Mouse (Mus musculus): Measurements from ENCODE around the gene Ly6g6c. TPM values are rescaled to one million over a fixed set of nuclear protein-coding genes. Genes with fewer than 3 reads are reported as not detected.
A peak's percentile ranks its signal among the peaks of the same experiment; 100 is the strongest.
"Not testable (repeated sequence)": the region's sequence is repeated elsewhere in the genome, so short reads cannot be mapped to it uniquely, and the experiment has no call there.

Gene Ly6g6c
- total RNA-seq, 2 experiments from 2014 or later = not detected

DNA sequence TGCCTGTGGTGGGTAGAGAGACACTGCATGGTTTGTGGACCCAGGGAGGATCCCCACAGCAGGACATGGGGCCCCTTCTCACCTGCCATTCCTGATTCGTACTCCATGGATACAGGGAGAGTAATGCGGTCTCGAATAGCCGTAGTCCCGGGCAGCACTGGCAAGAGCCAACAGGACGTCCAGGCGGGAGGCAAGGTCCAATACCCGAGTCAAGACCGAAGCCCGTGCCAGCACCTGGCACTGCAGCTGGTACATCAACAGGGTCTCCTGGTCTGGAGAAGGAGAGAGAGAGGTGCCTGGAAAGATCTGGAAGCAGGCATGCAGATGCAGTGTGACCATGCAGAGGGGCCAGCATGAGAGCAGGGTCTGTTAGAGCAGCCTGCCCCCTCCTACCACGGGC, 33.9 kb upstream of the Ly6g6c start:
- DNase-seq (ENCODE audit: low spot score in 2 of 2) = no peak

DNA sequence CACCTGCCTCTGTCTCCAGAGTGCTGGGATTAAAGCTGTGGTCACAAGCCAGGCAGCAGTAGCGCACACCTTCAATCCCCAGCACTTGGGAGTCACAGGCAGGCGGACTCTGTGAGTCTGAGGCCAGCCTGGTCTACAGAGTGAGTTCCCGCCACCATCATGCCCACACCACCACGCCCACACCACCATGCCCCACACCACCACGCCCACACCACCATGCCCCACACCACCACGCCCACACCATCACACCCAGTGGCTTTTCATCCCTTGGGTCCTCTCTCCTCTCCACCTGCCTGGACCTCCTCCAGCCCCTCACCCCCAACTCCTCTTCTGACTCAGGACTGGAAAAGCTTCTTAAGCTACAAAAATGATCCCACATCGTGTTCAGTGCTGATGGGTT, 33.3 kb upstream of the Ly6g6c start:
- no peak for DNase-seq (ENCODE audit: low spot score in 2 of 2)

DNA sequence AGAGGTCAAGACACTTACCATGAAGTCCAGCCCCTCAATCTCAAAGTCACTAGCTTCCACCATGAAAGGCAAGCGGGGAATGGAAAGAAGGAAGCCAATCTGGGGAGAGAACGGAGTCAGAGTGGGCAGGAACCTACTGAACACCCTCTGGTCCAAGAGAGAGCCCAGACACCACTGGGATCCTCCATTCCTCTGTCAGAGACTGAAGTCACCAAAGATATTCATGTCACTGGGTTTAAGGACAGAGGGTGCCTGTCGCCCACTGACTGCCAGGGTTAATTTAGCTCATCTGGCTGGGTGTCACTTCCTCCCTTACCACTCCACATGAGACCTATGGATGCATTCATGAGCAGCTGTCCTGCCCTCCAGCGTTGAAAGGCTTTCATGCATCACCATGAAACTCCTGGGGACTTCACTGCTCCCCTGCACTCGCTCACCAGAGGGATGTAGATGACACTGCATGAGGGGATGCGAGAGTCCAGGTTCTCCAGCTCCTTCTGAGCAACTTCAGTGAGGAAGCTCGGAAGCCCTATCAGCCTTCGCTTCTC, 32.8 kb upstream of the Ly6g6c start:
- no peak for DNase-seq (ENCODE audit: low spot score in 2 of 2)

DNA sequence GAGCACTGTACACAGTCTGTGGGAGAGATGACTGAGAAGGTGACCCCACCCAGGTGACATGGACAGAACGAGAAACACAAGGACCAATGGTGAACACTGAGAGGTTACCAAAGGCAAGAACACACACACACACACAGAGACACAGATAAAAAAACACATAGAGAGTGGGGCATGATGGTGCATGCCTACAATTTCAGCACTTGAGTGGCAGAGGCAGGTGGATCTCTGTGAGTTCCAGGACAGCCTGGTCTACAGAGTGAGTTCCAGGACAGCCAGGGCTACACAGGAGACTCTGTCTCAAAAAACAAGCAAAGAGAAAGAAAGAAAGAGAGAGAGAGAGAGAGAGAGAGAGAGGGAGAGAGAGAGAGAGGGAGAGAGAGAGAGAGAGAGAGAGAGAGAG, 31.5 kb upstream of the Ly6g6c start:
- not testable (repeated sequence) for DNase-seq (ENCODE audit: low spot score in 2 of 2)

DNA sequence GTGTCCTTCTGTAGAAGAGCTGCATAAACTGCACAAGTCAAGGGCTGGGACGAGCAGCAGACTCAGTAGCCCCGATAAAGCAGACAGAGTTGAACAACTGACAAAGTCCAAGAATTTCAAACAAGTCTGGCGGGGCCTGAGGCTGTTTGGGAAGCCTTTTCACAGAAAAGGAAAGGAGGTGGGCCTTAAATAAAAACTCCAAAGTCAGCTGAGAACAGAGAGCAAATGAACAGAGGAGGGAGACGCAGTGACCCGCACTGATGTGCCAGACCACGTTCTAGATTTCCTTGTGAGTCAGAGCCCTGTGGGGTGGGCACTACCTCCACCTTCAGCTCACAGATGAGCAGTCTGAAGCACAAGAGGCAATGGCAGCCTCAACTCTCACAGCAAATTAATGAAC, 30.3 kb upstream of the Ly6g6c start:
- DNase-seq (ENCODE audit: low spot score in 2 of 2) = no peak

DNA sequence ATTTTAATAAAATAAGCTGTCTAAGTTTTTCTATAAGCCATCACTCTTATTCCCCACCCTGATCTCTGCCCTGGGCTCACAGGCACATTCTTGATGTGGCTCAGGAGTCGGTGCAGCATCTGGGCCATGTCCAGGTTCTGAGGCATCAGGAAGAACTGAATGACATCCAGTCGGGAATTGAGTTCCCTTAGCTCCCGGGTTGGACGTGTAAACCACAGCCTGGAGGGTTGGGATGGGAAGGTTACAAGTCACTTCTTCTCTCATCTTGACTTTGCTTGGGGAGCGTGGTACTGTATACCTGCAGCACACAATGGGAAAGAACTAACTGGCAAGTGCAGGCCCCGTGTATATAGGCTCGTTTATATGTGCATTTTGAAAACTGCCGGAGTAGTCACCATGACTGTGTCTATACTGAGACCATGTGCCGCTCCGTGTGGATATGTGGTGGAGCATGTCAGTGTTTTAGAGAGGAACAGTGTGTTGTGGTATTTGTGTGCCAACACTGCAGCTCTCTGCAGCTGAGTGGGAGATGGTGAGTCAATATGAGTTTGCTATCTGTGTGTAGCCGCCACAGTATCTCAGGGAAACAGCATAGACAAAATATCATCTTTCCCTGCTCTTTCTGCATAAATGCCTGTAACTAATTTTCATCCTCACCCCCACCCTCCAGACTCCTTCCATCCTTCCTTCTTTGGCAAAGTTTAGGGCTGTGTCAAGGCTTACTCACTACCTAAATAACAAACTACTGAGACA, 25.9 kb upstream of the Ly6g6c start:
- peak; percentile 35 to 51 for DNase-seq (ENCODE audit: low spot score in 2 of 2)

DNA sequence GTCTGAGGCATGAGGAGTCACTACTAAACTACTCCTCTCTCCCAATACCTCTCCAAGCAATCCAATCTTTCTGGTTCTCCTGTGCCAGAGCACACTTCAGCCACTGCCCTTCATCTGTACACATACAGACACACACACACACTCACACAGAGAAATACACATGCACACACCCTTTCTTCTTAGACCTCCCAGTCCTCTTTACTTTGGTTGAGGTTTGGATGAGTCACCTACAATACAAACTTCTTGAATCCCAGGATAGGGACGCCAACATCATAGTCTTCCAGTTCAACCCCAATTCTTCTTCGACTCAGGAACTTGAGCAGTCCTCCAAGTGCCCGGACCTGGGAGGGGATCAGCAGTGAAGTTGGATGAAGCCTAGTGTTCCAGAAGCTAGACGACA, 21.4 kb upstream of the Ly6g6c start:
- no peak for DNase-seq (ENCODE audit: low spot score in 2 of 2)

DNA sequence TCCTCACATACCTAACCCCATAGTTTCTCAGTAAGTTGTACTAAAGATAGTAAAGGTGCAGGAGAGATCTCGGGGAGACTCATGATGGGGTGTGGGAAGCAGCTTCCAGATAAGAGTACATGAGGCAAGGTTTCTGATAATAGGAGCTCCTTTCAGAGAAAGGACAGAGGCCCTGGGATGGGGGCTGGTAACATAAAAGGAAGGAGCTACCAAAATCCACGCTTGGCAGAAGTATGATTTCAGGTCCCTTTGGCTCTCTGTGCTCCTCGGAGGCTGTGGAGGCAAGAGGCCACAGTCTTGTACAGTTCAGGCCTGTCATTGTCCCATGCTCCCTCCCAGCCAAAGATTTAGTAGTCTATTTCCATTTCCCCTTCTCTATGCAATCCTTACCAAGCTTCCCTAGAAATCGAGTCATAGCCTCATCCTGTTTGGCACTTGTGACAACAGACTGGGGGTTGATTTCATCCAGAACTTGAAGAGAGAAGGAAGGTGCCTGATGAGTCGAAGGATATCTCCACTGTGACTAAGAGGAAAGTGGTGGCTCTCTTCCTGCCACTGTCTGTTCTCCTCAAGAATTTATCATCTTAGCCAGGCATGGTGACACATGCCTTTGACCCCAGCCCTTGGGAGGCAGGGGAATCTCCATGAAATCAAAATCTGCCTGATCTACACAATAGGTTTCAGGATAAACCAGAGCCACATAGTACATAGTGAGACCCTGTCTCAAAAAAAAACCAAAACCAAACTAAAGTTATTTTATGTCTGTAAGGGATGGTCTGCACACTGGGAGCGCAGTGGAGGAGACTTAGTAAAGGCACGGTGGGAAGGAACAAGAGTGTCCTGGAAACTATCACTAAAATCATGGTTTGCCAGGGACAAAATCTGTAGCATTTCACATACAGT, 20.0 kb upstream of the Ly6g6c start:
- DNase-seq (ENCODE audit: low spot score in 2 of 2) = no peak

DNA sequence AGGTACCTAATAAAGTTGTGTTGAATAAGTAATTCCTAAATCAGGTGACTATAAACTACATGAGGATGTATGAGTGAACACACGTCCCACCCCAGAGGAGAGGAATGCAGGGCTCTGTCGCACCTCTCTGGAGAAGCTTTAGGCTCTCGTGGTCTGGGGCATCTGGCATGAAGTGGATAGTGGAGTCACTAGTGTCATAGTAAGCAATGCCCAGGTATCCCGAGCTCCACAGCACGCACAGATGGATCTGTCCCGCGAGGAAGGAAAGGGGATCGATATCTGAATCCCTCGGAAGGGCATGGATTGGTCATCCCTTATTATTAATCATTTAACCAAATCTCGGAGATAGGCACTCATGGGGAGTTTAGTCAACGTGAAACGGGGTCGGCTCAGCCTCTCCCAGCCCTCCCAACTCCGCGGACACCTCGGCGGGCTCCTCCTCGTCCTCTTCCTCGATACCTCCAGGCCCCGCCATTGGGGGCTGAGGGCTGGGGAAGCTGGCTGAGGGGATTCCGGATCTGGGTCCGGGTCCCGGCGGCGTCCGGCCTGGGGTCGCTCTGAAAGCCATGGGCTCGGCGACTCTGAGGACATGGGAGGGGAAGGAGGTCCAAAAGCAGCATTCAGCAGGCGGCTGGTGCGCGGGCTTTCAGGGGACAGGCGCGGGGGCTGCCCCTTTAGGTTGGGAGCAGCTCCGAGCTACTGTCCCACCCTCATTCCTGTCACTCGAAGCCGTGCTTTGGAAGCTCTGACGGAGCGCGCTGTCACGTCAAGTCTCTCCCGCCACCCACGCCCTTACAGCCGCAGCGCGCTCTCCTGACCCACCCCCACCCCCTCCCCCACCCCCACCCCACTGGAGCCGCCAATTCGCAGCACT, 19.1 kb upstream of the Ly6g6c start:
- no peak for DNase-seq (ENCODE audit: low spot score in 2 of 2)

DNA sequence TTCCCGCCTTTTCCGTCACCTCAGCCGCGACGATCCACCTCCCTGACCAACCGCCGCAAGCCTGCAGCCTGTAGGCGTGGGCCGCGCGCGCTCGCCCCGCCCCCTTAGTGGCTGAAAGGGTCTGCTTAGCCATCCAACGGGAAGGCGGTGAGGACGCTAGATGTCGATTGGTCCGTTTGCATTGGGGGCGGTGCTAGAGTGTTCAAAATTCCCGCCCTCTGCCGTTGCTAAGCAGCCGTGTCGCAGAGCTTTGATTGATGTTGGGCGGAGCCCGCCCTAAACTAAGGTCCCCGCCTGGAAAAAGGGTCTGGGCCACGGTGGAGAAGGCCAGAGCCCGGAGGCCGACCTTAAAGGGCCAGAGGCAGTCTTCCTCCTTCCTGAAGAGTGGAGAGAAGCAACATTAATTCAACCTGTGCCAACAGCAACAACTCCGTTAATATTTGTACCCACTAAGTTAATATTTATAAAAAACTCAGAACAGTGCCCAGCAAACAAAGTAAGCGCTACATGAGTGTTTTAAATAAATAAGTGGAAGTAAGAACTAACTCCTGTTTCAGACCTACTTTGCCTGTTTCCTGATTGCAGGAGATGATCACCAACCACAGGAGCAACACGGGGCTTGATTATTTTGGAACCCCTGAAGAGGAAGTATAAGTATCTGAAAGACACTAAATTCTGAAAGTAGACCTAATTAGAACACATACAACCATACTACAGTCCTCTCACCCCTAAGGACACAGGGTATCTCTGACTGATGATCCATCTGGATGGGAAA, 18.3 kb upstream of the Ly6g6c start, which contains the start of gene Msh5:
Gene Msh5 (minus strand): TSS at position 65 of the 775 bp plus-strand sequence.
- DNase-seq (ENCODE audit: low spot score in 2 of 2) = peak; percentile 86 to 89

DNA sequence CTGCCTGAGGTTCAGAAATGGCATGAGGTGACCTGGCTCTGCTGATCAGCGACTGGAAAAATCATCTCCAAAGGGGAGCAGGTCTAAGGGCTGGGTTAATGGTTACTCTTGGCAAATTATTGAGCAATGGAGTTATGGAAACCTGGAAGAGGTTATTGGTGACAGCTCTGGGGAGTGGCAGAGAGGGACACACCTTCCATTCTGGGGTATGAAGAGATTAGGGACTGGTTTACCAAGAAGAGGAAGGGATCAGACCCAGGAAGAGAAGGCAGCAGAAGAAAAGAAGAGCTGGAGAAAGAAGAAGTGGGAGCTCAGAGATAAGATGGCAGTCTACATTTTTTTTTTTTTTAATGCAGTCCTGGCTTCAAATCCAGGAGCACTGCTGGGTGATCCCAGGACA, 17.5 kb upstream of the Ly6g6c start:
- no peak for DNase-seq (ENCODE audit: low spot score in 2 of 2)

DNA sequence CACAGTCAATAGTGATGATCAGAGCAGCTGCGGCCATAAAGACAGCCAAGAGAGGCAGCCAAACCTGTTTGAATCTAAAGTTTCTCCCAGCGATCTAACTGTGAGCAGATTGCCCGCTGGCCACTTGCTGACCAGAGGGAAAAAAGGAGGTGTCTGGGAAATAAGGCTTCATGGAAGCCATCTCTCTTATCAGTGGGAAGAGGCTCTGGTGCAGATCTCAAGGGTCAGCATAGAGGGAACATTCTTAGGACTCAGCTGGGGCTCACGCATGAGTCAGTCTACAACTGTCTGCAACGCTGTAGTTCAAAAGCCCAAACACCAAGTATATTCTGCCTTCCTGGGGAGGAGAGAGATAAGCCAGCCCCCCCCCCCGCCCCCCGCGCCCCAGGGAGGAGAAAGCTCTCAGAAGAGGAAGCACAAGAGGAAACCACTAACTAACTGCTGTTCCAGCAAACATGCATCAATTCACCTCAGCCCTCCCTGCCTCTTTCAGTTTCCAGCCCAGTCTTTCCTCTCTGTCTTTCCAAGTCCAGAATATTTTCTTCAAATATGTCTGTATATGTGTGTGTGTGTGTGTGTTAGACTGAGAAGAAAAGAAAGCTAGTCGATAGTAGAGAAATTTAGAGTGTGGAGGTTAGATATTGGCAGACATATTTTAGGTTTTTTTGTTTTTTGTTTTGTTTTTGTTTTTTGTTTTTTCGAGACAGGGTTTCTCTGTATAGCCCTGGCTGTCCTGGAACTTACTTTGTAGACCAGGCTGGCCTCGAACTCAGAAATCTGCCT, 16.8 kb upstream of the Ly6g6c start:
- DNase-seq (ENCODE audit: low spot score in 2 of 2) = no peak

DNA sequence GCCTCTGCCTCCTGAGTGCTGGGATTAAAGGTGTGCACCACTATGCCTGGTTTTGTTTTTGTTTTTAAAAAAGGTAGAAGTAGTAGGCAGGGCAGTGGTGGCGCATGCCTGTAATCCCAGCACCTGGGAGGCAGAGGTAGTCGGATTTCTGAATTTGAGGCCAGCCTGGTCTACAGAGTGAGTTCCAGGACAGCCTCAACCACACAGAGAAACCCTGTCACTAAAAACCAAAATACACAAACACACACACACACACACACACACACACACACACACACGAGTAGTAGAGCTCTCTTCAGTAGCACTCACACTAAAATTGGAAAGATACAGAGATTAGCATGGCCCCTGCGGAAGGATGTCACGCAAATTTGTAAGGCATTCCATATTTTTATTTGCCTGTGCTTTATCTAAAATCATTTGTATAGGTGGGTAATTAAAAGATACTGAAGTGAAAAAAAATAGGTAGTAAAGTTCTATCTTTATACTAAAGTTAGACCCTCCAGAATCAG, 16.2 kb upstream of the Ly6g6c start:
- no peak for DNase-seq (ENCODE audit: low spot score in 2 of 2)

DNA sequence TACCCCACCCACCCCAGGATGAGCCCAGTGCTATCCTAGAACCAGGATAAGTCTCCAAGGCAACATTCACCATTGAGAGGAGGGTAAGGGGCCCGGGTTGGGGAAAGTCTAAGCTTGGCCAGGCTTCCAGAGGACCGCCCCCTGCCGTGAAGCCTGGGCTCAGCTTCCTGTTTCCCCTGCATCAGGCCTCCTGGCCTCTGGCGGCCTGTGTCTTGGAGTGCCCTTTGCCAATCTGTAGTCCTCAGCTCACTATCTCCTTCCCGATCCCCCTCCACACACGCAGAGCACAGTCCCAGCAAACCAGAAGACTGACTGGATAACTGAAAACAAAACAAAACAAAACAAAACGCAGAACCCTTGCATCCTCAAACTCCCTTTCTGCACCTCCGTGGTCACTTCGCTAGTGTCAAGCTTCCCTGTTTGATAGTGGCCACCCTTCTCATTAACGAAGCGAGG, 15.6 kb upstream of the Ly6g6c start, which contains the start of gene Clic1:
Gene Clic1 (plus strand): TSS at position 406 of the 456 bp plus-strand sequence.
- no peak for DNase-seq (ENCODE audit: low spot score in 2 of 2)

DNA sequence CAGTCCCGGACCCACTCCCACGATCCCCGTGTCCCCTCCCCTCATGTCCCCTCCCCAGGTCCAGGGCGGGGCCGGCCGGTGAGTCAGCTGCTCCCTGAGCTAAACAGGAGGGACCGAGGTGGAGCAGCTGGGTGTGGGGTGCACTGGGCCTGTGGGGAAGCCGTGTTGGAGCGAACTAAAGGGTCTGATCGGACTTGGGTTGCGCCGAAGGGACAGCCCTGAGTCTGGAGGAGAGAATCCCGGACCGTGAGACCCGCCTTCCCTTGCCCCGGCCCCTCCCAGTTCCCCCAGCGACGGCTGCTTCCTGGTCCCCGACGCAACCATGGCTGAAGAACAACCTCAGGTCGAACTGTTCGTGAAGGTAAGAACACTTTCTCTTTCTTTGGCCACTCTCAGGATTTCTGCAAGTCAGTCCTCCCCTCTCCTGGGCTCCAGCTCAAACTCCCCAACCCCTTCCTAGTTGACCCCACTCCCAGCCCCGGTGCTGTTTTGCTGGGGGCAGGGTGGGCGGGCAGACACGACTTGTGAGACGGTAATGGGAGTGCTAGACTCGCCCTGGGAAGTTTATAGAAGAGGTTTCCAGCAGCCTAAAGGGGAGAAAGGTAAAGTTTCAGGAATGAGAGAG, 14.9 kb upstream of the Ly6g6c start:
- no peak for DNase-seq (ENCODE audit: low spot score in 2 of 2)

DNA sequence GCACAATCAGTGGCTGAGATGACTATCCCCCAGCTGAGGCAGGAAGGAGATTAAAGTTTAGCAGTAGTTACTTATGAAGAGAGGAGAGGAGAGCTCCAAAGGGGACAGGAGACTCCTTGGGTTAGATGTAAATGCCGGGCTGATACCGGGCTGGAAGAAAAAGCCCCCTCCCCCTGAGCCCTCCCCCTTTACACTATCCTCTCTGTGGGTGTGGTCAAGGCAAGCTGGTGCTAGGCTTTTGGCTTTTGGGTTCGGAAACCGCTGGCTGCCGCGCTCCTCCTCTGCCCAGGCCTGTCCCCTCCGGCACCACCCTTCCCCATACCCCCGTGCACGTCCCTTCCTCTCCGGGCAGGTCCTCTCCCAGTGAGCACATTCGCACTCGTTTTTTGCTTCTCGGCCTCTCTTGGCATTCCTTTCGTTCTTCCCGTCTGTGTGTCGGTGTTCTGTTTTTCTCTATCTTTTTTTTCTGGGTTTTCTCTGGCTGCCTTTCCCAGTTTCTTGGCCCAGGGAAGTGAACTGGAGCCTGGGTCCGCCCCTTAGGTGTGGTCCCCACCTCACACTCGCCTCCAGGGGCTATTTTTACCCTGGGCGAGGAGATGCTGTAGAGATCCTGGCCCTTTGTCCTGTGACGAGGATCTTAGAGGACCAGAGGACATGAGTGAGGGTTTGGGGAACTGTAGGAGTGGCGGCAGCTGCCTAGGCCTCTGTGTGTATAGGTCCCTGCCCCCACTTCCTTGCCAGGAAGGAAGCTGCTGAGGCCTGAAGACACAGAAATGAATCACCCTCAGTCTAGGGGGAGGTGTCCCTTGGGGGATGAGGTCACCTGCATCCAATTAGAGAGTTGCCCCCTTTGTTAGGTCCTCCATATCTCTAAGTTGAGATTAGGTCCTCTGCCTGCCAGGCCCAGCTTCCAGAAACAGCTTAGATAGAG, 13.8 kb upstream of the Ly6g6c start:
- no peak for DNase-seq (ENCODE audit: low spot score in 2 of 2)

DNA sequence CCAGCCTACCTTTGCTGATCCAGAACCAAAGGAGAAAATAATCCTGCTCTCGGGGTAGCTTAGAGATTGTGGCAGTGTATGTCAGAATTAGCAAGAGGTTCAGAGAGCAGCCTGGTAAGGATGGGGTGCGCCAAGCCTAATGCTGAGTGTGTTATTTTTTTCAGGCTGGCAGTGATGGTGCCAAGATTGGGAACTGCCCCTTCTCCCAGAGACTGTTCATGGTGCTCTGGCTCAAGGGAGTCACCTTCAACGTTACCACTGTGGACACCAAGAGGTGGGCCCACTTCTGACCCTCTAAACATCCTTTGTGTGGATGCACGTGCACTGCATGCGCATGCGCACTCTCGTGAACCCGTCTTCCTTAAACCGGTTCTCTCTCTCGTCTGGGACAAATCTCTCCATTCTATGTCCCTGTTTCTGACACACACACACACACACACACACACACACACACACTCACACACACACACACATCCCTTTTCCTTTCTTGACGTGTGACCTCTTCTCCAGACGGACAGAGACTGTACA, 12.9 kb upstream of the Ly6g6c start:
- no peak for DNase-seq (ENCODE audit: low spot score in 2 of 2)

All from left cerebral cortex, adult 18-20 months (tissue).